ENCODE assay signal across 22 mouse cellular contexts in genomic region chr4:89308001-89308400, GRCm38 (mm10). TPM values are rescaled to one million over a fixed set of nuclear protein-coding genes. Genes with fewer than 3 reads are reported as not detected.
"Had no signal": no experiment of that assay in that cellular context is flagged by ENCODE, and none has a peak within 500 bp of the region (broad histone marks: within the 10 kb centered on the region; RNA-seq: fewer than 3 reads in every experiment).

No protein-coding gene starts in this region.

- H3K4me1 ChIP-seq: neural tube, embryonic 12.5 days had no signal

- H3K4me2 ChIP-seq: liver, embryonic 13.5 days; neural tube, embryonic 12.5 days had no signal

- H3K36me3 ChIP-seq: liver, embryonic 13.5 days; neural tube, embryonic 12.5 days had no signal

- H3K9me3 ChIP-seq: liver, embryonic 13.5 days; neural tube, embryonic 12.5 days had no signal

- ATAC-seq: intestine, postnatal 0 days had no signal

- H3K4me3 ChIP-seq: layer of hippocampus, adult 2 months; left cerebral cortex, adult 2 months; liver, embryonic 13.5 days; neural tube, embryonic 12.5 days had no signal

- H3K27ac ChIP-seq: kidney, postnatal 0 days; layer of hippocampus, adult 2 months; left cerebral cortex, adult 2 months; liver, embryonic 13.5 days; neural tube, embryonic 12.5 days had no signal

- DNase-seq: kidney, adult 2 months; kidney, postnatal 25 days; layer of hippocampus, adult 9-11 months; liver, embryonic 13.5 days; lung, adult 2 months; lung, postnatal 36 days; midbrain, embryonic 14.5 days; retina, postnatal 1 day; right cerebral cortex, postnatal 25 days; thymus, adult 18-20 months; thymus, postnatal 36 days had no signal

- H3K9ac ChIP-seq: liver, embryonic 13.5 days; neural tube, embryonic 12.5 days had no signal

RNA-seq across cellular contexts. Expression of gene Cdkn2a, which starts 13.5 kb away (rescaled TPM):
- polyA plus RNA-seq: intestine, postnatal 0 days; kidney, embryonic 14.5 days; kidney, postnatal 0 days; limb, embryonic 11.5 days; liver, embryonic 13.5 days; liver, embryonic 16.5 days; lung, embryonic 16.5 days; midbrain, embryonic 14.5 days; midbrain, postnatal 0 days; neural tube, embryonic 12.5 days; stomach, embryonic 16.5 days had no signal
